Mouse (Mus musculus) monocyte, adult 5-6 weeks (primary cell): ENCODE results near the gene Ccdc191. TPM values are rescaled to one million over a fixed set of nuclear protein-coding genes. Genes with fewer than 3 reads are reported as not detected.

Source experiments
- ATAC-seq: fragments of 153-309, 156-312 bp; replicated peaks from 2 replicates; pipeline ENCODE4 v1.8.0; 2017; ENCODE audit warnings: mild to moderate bottlenecking; ENCODE audit not compliant: low TSS enrichment, insufficient number of reproducible peaks, severe bottlenecking, poor library complexity, low FRiP score
- total RNA-seq: library from RNA; stranded (forward); fragments of 200-1000, 200-491, 200-594 nt; gene quantifications from 3 replicates; pipeline ENCODE4 v1.2.3, GENCODE M21; 2017

Ccdc191 gene
- 6.9 to 20.4 TPM (median 11.4 TPM) in 3 replicates for total RNA-seq

- peak; percentile 100 for ATAC-seq
These were observed at the start of gene Ccdc191 for GRCm38 (mm10) chr16:43889208-43890004. Gene Ccdc191 (plus strand): TSS chr16:43889800.

GRCm38 (mm10) chr16:43841236-43841635 lies 48.4 kb upstream of the Ccdc191 start:
- no peak for ATAC-seq

GRCm38 (mm10) chr16:43849839-43850238 lies 39.8 kb upstream of the Ccdc191 start:
- no peak for ATAC-seq

- ATAC-seq, result no peak
These were observed 30.6 kb upstream of the Ccdc191 start for GRCm38 (mm10) chr16:43858941-43859476.

DNA sequence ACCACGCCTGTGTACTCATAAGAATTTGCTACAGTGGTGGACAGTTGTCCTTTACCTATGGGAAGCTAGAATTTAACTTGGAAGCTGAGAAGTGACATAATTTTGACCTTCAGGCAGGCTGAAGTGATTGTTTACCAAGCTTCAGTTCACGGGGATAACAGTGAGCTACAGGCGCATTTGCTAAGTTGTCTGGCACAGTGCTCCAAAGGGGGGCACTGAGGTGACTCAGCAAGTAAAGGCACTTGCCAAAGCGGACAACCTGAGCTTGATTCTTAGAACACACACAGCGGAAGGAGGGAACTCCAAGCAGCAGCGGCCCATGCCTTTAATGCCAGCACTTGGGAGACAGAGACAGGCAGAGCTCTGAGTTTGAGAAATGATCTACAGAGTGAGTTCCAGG lies 29.0 kb upstream of the Ccdc191 start:
- ATAC-seq, result no peak

GRCm38 (mm10) chr16:43869805-43870204 lies 19.8 kb upstream of the Ccdc191 start:
- no peak for ATAC-seq

GRCm38 (mm10) chr16:43871419-43871818 lies 18.2 kb upstream of the Ccdc191 start:
- ATAC-seq, result no peak

GRCm38 (mm10) chr16:43879769-43880168 lies 9.8 kb upstream of the Ccdc191 start:
- ATAC-seq, result no peak

DNA sequence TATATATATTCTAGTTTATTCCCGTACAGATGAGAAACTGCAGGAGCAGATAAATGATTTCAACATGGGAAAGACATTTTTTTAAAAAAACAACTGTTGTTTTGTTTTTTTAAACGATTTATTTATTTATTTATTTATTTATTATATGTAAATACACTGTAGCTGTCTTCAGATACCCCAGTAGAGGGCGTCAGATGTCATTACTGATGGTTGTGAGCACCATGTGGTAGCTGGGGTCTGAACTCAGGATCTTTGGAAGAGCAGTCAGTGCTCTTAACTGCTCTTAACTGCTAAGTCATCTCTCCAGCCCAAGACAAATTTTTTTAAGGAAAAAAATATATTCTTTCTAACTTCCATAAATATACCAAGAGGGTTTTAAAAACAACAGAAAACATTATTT lies 8.0 kb upstream of the Ccdc191 start:
- no peak for ATAC-seq

GRCm38 (mm10) chr16:43882329-43882728 lies 7.3 kb upstream of the Ccdc191 start:
- ATAC-seq, result no peak

DNA sequence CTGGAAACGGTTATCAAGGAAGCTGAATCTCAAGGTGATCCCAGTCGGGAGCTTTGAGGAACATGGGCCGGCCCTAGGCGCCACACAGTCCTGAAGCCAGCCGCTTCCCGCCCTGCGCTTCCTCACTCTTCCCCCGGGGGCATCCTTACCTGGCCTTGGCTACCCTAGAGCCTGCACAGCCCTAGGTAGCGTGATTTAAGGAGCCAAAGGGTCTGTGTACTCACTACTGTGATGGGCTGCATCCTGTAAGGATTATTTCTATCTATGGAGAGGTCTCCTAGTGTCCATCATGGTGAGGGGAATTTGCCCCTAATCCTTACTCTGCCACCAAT lies 371 bp downstream of the Ccdc191 start:
- peak; percentile 49 for ATAC-seq

DNA sequence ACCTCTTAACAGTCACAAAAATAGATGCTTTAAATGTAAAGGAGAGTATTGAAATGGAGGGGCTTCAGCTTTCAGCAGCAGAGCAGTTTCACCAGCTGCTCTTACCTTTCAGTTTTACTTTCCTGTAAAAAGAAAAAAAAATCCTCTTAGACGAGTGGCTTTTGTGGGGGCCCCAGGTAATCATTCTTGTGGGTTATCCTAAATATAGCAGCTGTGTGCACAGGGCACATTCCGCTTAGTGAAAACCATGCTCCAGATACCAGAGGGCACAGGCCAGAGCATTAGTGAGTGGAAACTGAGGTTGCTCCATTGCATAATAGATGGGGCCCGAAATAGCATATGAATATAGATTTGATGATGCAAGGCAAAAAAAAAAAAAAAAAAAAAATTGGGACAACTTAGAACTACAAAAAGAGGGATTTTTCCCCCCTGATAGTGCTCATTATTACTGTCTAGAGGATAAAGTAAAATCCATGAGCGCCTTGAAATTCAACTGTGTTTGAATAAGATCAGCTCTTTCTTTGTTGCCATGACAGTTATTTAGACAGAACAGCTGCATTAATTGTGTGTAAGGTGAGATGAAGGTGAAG lies 1.2 kb downstream of the Ccdc191 start:
- ATAC-seq, result no peak

DNA sequence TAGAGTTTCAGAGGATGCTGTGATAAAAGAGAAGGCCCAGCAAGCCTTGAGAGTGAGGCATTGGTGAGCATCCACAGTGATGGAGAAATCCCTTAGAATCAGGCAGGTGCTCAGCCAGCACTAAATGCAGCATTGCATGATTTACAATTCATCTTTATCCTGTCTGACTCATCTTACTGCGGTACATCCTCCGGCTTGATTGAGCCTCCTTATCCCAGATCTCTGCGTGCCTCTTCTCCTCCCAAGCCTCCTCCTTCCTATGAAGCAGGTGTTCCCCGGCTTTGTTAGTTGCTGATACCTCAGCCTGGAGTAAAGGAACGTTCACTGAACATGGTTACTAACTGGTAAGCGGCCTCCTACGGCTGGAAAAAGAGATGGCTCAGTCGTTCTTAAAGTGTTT lies 4.9 kb downstream of the Ccdc191 start:
- ATAC-seq, result no peak

DNA sequence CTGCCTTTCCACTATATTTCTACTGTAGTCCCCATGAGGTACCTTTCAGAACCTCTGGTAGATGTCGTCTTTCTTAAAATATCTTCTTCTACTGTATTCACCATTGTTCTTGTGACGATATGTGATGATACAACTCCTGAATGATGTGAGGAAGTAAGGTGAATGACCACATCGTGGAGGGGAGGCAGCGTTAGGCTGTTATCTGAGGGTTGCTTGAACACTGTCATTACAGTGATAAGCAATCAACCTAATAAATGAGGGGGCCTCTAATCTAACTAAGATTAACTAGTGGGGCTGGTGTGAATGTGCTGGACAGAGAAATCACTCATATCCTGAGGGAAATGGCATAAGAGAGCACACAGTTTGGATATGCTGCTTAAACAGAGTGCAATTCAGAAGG lies 10.5 kb downstream of the Ccdc191 start:
- no peak for ATAC-seq

DNA sequence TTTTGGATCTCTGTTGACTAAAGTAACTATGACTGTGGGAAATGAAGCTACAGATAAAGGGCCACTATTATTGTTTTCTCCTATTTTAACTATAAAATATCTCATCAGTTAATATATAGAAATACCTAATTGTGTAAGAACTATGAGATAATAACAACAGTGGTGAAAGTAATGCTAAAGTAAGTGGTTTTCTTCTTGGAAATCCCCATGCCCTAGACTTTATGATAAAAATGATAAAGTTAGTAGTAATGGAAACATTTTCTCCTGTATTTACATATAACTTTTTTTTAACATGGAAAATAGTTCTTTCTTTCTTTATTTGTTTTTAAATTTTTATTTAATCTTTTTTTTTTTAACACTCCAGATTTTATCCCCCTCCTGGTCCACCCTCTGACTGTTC lies 11.0 kb downstream of the Ccdc191 start:
- no peak for ATAC-seq

GRCm38 (mm10) chr16:43908881-43909280 lies 19.3 kb downstream of the Ccdc191 start:
- ATAC-seq, result no peak

GRCm38 (mm10) chr16:43918867-43919266 lies 29.3 kb downstream of the Ccdc191 start:
- no peak for ATAC-seq

DNA sequence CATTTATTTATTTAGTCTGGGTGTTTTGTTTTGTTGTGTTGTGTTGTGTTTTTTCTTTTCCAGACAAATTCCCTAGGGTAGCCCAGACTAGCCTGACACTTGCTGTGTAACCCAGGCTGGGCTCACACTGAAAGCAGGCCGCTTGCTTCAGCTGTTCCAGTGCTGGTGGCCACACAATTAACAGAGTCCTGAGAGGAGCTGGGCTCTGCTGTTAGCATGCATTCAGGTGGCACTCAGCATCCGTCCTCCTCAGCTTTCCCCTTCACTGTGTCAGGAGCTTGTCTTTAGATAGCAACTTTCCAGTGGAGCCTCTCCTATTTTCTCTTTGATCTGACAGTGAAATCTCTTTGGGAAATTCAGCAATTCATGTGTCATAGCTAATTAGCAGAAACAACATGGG lies 32.4 kb downstream of the Ccdc191 start:
- ATAC-seq, result no peak

- no peak for ATAC-seq
These were observed 33.0 kb downstream of the Ccdc191 start for GRCm38 (mm10) chr16:43922630-43923029.

DNA sequence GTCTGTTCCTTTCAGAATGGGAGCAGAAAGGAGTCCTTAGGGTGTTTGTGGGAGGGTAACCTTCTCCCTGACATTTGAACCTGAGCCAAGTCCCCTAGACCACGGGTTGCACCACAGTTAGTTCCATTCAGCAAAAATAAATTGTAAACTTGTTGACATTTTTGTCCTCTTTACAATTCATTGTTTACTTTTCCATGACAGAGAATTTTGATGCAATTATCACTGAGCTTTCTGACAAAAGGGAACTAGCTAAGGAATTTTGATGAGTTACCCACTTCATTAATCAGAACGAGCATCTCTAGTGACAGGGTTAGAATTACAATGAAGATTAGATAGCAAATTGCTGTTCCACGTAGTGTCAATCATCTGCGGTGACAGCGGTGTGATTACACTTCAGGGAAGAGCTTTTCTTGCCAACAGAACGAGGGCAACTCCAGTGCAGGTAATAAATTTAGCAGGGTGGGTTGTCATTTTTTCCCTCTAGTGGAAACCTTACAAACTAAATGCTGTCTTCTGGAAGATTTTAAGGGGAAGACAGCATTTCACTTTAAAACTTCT lies 35.5 kb downstream of the Ccdc191 start:
- ATAC-seq, result no peak
